Mouse (Mus musculus) ES-Bruce4 (cell line): ENCODE results near the gene Kmt2c. TPM values are rescaled to one million over a fixed set of nuclear protein-coding genes. Genes with fewer than 3 reads are reported as not detected.

ENCODE experiments used
- H3K27ac ChIP-seq: 2 replicates; pipeline ENCODE4 v1.5.1; 2012; ENCODE audit warnings: low read length, inconsistent platforms; ENCODE audit not compliant: insufficient read depth
- H3K27me3 ChIP-seq: 2 replicates; pipeline ENCODE4 v1.6.1; 2012; ENCODE audit warnings: mild to moderate bottlenecking, low read length, inconsistent platforms; ENCODE audit not compliant: control insufficient read depth, poor library complexity, insufficient read depth, severe bottlenecking
- H3K36me3 ChIP-seq: 2 replicates; pipeline ENCODE4 v1.6.1; 2012; ENCODE audit warnings: inconsistent platforms, mild to moderate bottlenecking, low read length, moderate library complexity; ENCODE audit not compliant: control insufficient read depth, poor library complexity, insufficient read depth, severe bottlenecking
- H3K4me1 ChIP-seq: one replicate; pipeline ENCODE4 v1.8.1; 2011; ENCODE audit warnings: low read length; ENCODE audit not compliant: control insufficient read depth, insufficient read depth
- H3K4me3 ChIP-seq: 2 replicates; pipeline ENCODE4 v1.5.1; 2011; ENCODE audit warnings: low read depth, mild to moderate bottlenecking, low read length
- H3K9ac ChIP-seq: 2 replicates; pipeline ENCODE4 v1.6.1; 2012; ENCODE audit warnings: low read depth, mild to moderate bottlenecking, inconsistent platforms; ENCODE audit not compliant: poor library complexity, severe bottlenecking
- H3K9me3 ChIP-seq: replicated peaks from 2 replicates; pipeline ENCODE4 v1.6.1; 2012; ENCODE audit warnings: mild to moderate bottlenecking, low read length, inconsistent platforms; ENCODE audit not compliant: control insufficient read depth, poor library complexity, insufficient read depth, severe bottlenecking
- CTCF ChIP-seq: IDR thresholded peaks from one replicate; pipeline ENCODE4 v1.8.1; 2011; ENCODE audit warnings: low read depth, low read length
- EP300 ChIP-seq: IDR thresholded peaks from 2 replicates; pipeline ENCODE4 v1.6.1; 2011; ENCODE audit warnings: low read depth, low read length; ENCODE audit not compliant: insufficient read depth
- POLR2A ChIP-seq: IDR thresholded peaks from one replicate; pipeline ENCODE4 v1.8.1; 2011; ENCODE audit warnings: low read length; ENCODE audit not compliant: insufficient read depth
- polyA plus RNA-seq: library from polyadenylated mRNA; stranded (reverse); fragments of >200 nt; gene quantifications from 2 replicates; pipeline ENCODE4 v1.2.4, GENCODE M21; 2011; ENCODE audit warnings: low read depth; ENCODE audit not compliant: missing spikeins, insufficient read depth, insufficient read length

Kmt2c gene
- polyA plus RNA-seq, 1 experiment = 27.1 TPM

GRCm38 (mm10) chr5:25530629-25531028 lies 32.0 kb upstream of the Kmt2c start:
- Histone ChIP-seq H3K4me1 (peaks cover 5% of the 10 kb centered on the region), H3K9ac (peak overlapping the region; percentile 82), H3K36me3 (no peaks in the 10 kb centered on the region), H3K9me3 (no peaks in the 10 kb centered on the region), H3K27ac (no peak overlapping the region), H3K27me3 (no peaks in the 10 kb centered on the region), H3K4me3 (no peak overlapping the region)
- TF ChIP-seq EP300 = no peak
- no peak for TF ChIP-seq POLR2A
- TF ChIP-seq CTCF = no peak

GRCm38 (mm10) chr5:25529529-25530421 lies 31.2 kb upstream of the Kmt2c start:
- H3K36me3 ChIP-seq = no peaks in the 10 kb centered on the region
- no peaks in the 10 kb centered on the region for H3K27me3 ChIP-seq
- peak overlapping the region; percentile 60 for H3K27ac ChIP-seq
- peak overlapping the region; percentile 87 for H3K4me3 ChIP-seq
- H3K9me3 ChIP-seq = no peaks in the 10 kb centered on the region
- H3K9ac ChIP-seq = peak overlapping the region; percentile 82
- TF ChIP-seq POLR2A (no peak), EP300 (peak; percentile 74)
- H3K4me1 ChIP-seq = peaks cover 5% of the 10 kb centered on the region

- Histone ChIP-seq H3K9me3 (no peaks in the 10 kb centered on the region), H3K27ac (peak overlapping the region; percentile 60), H3K4me1 (peaks cover 5% of the 10 kb centered on the region), H3K36me3 (no peaks in the 10 kb centered on the region), H3K4me3 (peak overlapping the region; percentile 87), H3K9ac (peak overlapping the region; percentile 69), H3K27me3 (no peaks in the 10 kb centered on the region)
- TF ChIP-seq CTCF (no peak), EP300 (no peak), POLR2A (no peak)
Observed at GRCm38 (mm10) chr5:25528851-25529528, 30.4 kb upstream of the Kmt2c start.

GRCm38 (mm10) chr5:25527971-25528370 lies 29.4 kb upstream of the Kmt2c start:
- no peak overlapping the region; the same call in 1 of the 2 replicates for H3K9ac ChIP-seq
- peaks cover 5% of the 10 kb centered on the region for H3K4me1 ChIP-seq
- peak overlapping the region; percentile 13; the same call in 1 of the 2 replicates for H3K4me3 ChIP-seq
- H3K9me3 ChIP-seq = no peaks in the 10 kb centered on the region
- no peaks in the 10 kb centered on the region for H3K27me3 ChIP-seq
- peak overlapping the region; percentile 65 for H3K27ac ChIP-seq
- no peak for TF ChIP-seq EP300
- TF ChIP-seq CTCF = no peak
- TF ChIP-seq POLR2A = no peak
- no peaks in the 10 kb centered on the region for H3K36me3 ChIP-seq

GRCm38 (mm10) chr5:25526926-25527325 lies 28.3 kb upstream of the Kmt2c start:
- Histone ChIP-seq H3K36me3 (no peaks in the 10 kb centered on the region), H3K9ac (no peak overlapping the region), H3K27ac (peak overlapping the region; percentile 65), H3K27me3 (no peaks in the 10 kb centered on the region), H3K4me1 (peaks cover 5% of the 10 kb centered on the region), H3K4me3 (no peak overlapping the region), H3K9me3 (no peaks in the 10 kb centered on the region)
- TF ChIP-seq CTCF (no peak), EP300 (0 out of 2 replicates have a peak, but pooled peaks have one; percentile 76)

- TF ChIP-seq EP300 (peak; percentile 94), CTCF (no peak)
- Histone ChIP-seq H3K9me3 (no peaks in the 10 kb centered on the region), H3K27ac (peak overlapping the region; percentile 65), H3K4me1 (peaks cover 5% of the 10 kb centered on the region), H3K27me3 (no peaks in the 10 kb centered on the region), H3K4me3 (no peak overlapping the region), H3K9ac (no peak overlapping the region), H3K36me3 (no peaks in the 10 kb centered on the region)
Observed at GRCm38 (mm10) chr5:25526116-25526515, 27.5 kb upstream of the Kmt2c start.
